Mouse (Mus musculus): ENCODE measurements around the gene Raver2. TPM values are rescaled to one million over a fixed set of nuclear protein-coding genes. Genes with fewer than 3 reads are reported as not detected.

The Raver2 gene
- polyA plus RNA-seq, 1 experiment from 2014 or later = 12.2 TPM

- Histone ChIP-seq H3K27me3 (ENCODE audit: control insufficient read depth, insufficient read depth, low read length) (no peaks in the 10 kb centered on the region), H3K27ac (replicated peaks; ENCODE audit: low read depth, low read length) (no peak overlapping the region), H3K4me3 (ENCODE audit: low read depth, low read length) (no peak overlapping the region), H3K4me2 (ENCODE audit: low read depth, severe bottlenecking) (no peak overlapping the region), H3K4me1 (ENCODE audit: control insufficient read depth, insufficient read depth, low read length) (no peaks in the 10 kb centered on the region), H3K9me3 (ENCODE audit: control insufficient read depth, low read length) (no peaks in the 10 kb centered on the region), H3K9ac (ENCODE audit: low read length) (no peak overlapping the region), H3K36me3 (ENCODE audit: control insufficient read depth, insufficient read depth, low read length) (no peaks in the 10 kb centered on the region)
- WGBS = 89% methylated on average over 2 of the region's 2 CpGs
- DNase-seq (ENCODE audit: low spot score) (no peak), ATAC-seq (ENCODE audit: insufficient number of reproducible peaks, low FRiP score, low TSS enrichment, low read depth) (no peak)
Observed at GRCm38 (mm10) chr4:101196407-101196806, 127.6 kb downstream of the Raver2 start.

- H3K9me3 ChIP-seq (ENCODE audit: control insufficient read depth, low read length) = no peaks in the 10 kb centered on the region
- ATAC-seq (ENCODE audit: insufficient number of reproducible peaks, low FRiP score, low TSS enrichment, low read depth) (no peak), DNase-seq (ENCODE audit: low spot score) (no peak)
- H3K4me3 ChIP-seq (ENCODE audit: low read depth, low read length) = no peak overlapping the region
- H3K27ac ChIP-seq (replicated peaks; ENCODE audit: low read depth, low read length) = no peak overlapping the region
- WGBS = 82% methylated on average over 9 of the region's 9 CpGs
- no peaks in the 10 kb centered on the region for H3K36me3 ChIP-seq (ENCODE audit: control insufficient read depth, insufficient read depth, low read length)
- H3K4me1 ChIP-seq (ENCODE audit: control insufficient read depth, insufficient read depth, low read length) = no peaks in the 10 kb centered on the region
- H3K9ac ChIP-seq (ENCODE audit: low read length) = no peak overlapping the region
- H3K27me3 ChIP-seq (ENCODE audit: control insufficient read depth, insufficient read depth, low read length) = no peaks in the 10 kb centered on the region
- no peak overlapping the region for H3K4me2 ChIP-seq (ENCODE audit: low read depth, severe bottlenecking)
Observed at GRCm38 (mm10) chr4:101197421-101198170, 128.8 kb downstream of the Raver2 start.

- Histone ChIP-seq H3K4me3 (ENCODE audit: low read depth, low read length) (no peak overlapping the region), H3K27ac (replicated peaks; ENCODE audit: low read depth, low read length) (no peak overlapping the region), H3K36me3 (ENCODE audit: control insufficient read depth, insufficient read depth, low read length) (no peaks in the 10 kb centered on the region), H3K9ac (ENCODE audit: low read length) (no peak overlapping the region), H3K4me1 (ENCODE audit: control insufficient read depth, insufficient read depth, low read length) (no peaks in the 10 kb centered on the region), H3K9me3 (ENCODE audit: control insufficient read depth, low read length) (no peaks in the 10 kb centered on the region), H3K4me2 (ENCODE audit: low read depth, severe bottlenecking) (no peak overlapping the region), H3K27me3 (ENCODE audit: control insufficient read depth, insufficient read depth, low read length) (no peaks in the 10 kb centered on the region)
- ATAC-seq (ENCODE audit: insufficient number of reproducible peaks, low FRiP score, low TSS enrichment, low read depth) = no peak
- no peak for DNase-seq (ENCODE audit: low spot score)
- WGBS = 64% methylated on average over 2 of the region's 2 CpGs
Observed at GRCm38 (mm10) chr4:101198333-101198732, 129.6 kb downstream of the Raver2 start.

- ATAC-seq (ENCODE audit: insufficient number of reproducible peaks, low FRiP score, low TSS enrichment, low read depth) (no peak), DNase-seq (ENCODE audit: low spot score) (no peak)
- Histone ChIP-seq H3K27me3 (ENCODE audit: control insufficient read depth, insufficient read depth, low read length) (no peaks in the 10 kb centered on the region), H3K4me2 (ENCODE audit: low read depth, severe bottlenecking) (no peak overlapping the region), H3K4me1 (ENCODE audit: control insufficient read depth, insufficient read depth, low read length) (no peaks in the 10 kb centered on the region), H3K36me3 (ENCODE audit: control insufficient read depth, insufficient read depth, low read length) (no peaks in the 10 kb centered on the region), H3K9ac (ENCODE audit: low read length) (no peak overlapping the region), H3K27ac (replicated peaks; ENCODE audit: low read depth, low read length) (no peak overlapping the region), H3K4me3 (ENCODE audit: low read depth, low read length) (no peak overlapping the region), H3K9me3 (ENCODE audit: control insufficient read depth, low read length) (no peaks in the 10 kb centered on the region)
- WGBS = 92% methylated on average over 8 of the region's 8 CpGs
Observed at GRCm38 (mm10) chr4:101199433-101200081, 130.8 kb downstream of the Raver2 start.

Other genes with a start within 250 kb of the Raver2 start
- not detected in 2 replicates for gene Gm10577, start 48.3 kb upstream of the Raver2 start, polyA plus RNA-seq (2014; fragmentation: Nextera tagmentation; extraction: Ambion mirVana)
- 61.3 and 61.5 TPM in 2 replicates for gene Jak1, start 196.3 kb downstream of the Raver2 start, polyA plus RNA-seq (2014; fragmentation: Nextera tagmentation; extraction: Ambion mirVana)

Measured in limb, embryonic 11.5 days (tissue).